Mouse (Mus musculus) myocyte (in vitro differentiated cells): ENCODE data around the gene Serpinb6a.

Experiments used
- CEBPB ChIP-seq: IDR thresholded peaks from 2 replicates; pipeline ENCODE4 v1.6.1; 2011; ENCODE audit warnings: mild to moderate bottlenecking, moderate library complexity; ENCODE audit not compliant: poor library complexity, insufficient read depth, severe bottlenecking
- MAX ChIP-seq: IDR thresholded peaks from one replicate; pipeline ENCODE4 v1.6.1; 2011; ENCODE audit warnings: low read depth, mild to moderate bottlenecking, control low read depth
- POLR2A ChIP-seq: IDR thresholded peaks from one replicate; pipeline ENCODE4 v1.6.1; 2011; ENCODE audit warnings: low read depth, mild to moderate bottlenecking, control low read depth, moderate library complexity; ENCODE audit not compliant: insufficient read length
- POLR2AphosphoS2 ChIP-seq: IDR thresholded peaks from one replicate; pipeline ENCODE4 v1.6.1; 2011; ENCODE audit warnings: low read depth, control low read depth; ENCODE audit not compliant: insufficient read length
- TCF12 ChIP-seq: IDR thresholded peaks from one replicate; pipeline ENCODE4 v1.6.1; 2011; ENCODE audit warnings: mild to moderate bottlenecking, control low read depth; ENCODE audit not compliant: poor library complexity, insufficient read depth, severe bottlenecking
- USF1 ChIP-seq: IDR thresholded peaks from one replicate; pipeline ENCODE4 v1.6.1; 2011; ENCODE audit warnings: low read depth, mild to moderate bottlenecking, control low read depth, moderate library complexity

GRCm38 (mm10) chr13:33952075-33952449 is 50.5 kb downstream of the Serpinb6a start:
- TF ChIP-seq USF1 (peak; percentile 27), TCF12 (no peak), POLR2AphosphoS2 (no peak), POLR2A (no peak), CEBPB (no peak), MAX (no peak)
